Mouse (Mus musculus): ENCODE data around the gene Gpr62. TPM values are rescaled to one million over a fixed set of nuclear protein-coding genes. Genes with fewer than 3 reads are reported as not detected.

Gene Gpr62
- total and polyA plus RNA-seq, 3 experiments: 0.04 to 0.11 TPM; not detected in 1

- DNase-seq (ENCODE audit: extremely low read depth): no peak
- Histone ChIP-seq H3K4me3 (replicated peaks in 1 of 3; ENCODE audit: low read depth in 2 of 3, low read length in 2 of 3, poor library complexity in 1 of 3) (no peak overlapping the region), H3K9me3 (replicated peaks; ENCODE audit: low read length) (no peaks in the 10 kb centered on the region), H3K36me3 (replicated peaks in 1 of 2; ENCODE audit: control insufficient read depth in 1 of 2, insufficient read depth in 1 of 2, low read length in 1 of 2) (peaks cover 59 to 77% of the 10 kb centered on the region in 2 experiments), H3K27me3 (replicated peaks) (no peaks in the 10 kb centered on the region), H3K4me1 (ENCODE audit: control insufficient read depth in 1 of 2, insufficient read depth in 2 of 2) (peaks cover 6 to 31% of the 10 kb centered on the region in 2 experiments; a peak in 3 of 4 replicates), H3K79me2 (replicated peaks; ENCODE audit: control insufficient read depth, extremely low read depth, insufficient read depth, poor library complexity, severe bottlenecking) (peaks cover 16% of the 10 kb centered on the region), H3K27ac (ENCODE audit: insufficient read depth, low read depth) (no peak overlapping the region), H3K4me2 (ENCODE audit: insufficient read depth, low read depth, poor library complexity, severe bottlenecking) (no peak overlapping the region), H3K9ac (ENCODE audit: insufficient read depth, low read depth) (no peak overlapping the region)
- in situ Hi-C loops (cut with MboI; ENCODE audit: low pct_ligation_motif_present, low pct_unique_long_range_greater_than_20kb, low sequenced_read_pairs): no loop called here
- TF ChIP-seq SMC3 (IDR thresholded peaks at IDR 0.05; ENCODE audit: low read depth, low read length): no peak
- TF ChIP-seq HCFC1 (IDR thresholded peaks at IDR 0.05; ENCODE audit: low read depth, low read length): no peak
- no peak for TF ChIP-seq PAX5 (IDR thresholded peaks at IDR 0.05; ENCODE audit: low read length)
- no peak for TF ChIP-seq USF2 (conservative IDR thresholded peaks at IDR 0.05; ENCODE audit: low read depth, low read length)
- no peak for TF ChIP-seq CHD1 (IDR thresholded peaks at IDR 0.05; ENCODE audit: low read depth, low read length)
- TF ChIP-seq GABPA (IDR thresholded peaks at IDR 0.05; ENCODE audit: insufficient replicate concordance, low read depth, low read length): no peak
- no peak for TF ChIP-seq TCF12 (IDR thresholded peaks at IDR 0.05; ENCODE audit: low read depth, low read length)
- no peak for TF ChIP-seq JUND (conservative IDR thresholded peaks at IDR 0.05; ENCODE audit: low read depth, low read length)
- no peak for TF ChIP-seq ETS1 (conservative IDR thresholded peaks at IDR 0.05; ENCODE audit: low read depth, low read length)
- no peak for TF ChIP-seq MXI1 (IDR thresholded peaks at IDR 0.05; ENCODE audit: low read depth, low read length)
- TF ChIP-seq ZC3H11A (IDR thresholded peaks at IDR 0.05; ENCODE audit: low read depth, low read length): no peak
- no peak for TF ChIP-seq IRF4 (IDR thresholded peaks at IDR 0.05; ENCODE audit: low read depth, low read length)
- TF ChIP-seq CTCF (conservative IDR thresholded peaks at IDR 0.05 in 1 of 2, IDR thresholded peaks at IDR 0.05 in 1 of 2; ENCODE audit: low read depth in 2 of 2, low read length in 2 of 2): no peak
- TF ChIP-seq KAT2A (IDR thresholded peaks at IDR 0.05; ENCODE audit: insufficient replicate concordance, low read length): no peak
- TF ChIP-seq ZKSCAN1 (IDR thresholded peaks at IDR 0.05; ENCODE audit: borderline replicate concordance, low read depth, low read length): no peak
- TF ChIP-seq ZNF384 (IDR thresholded peaks at IDR 0.05; ENCODE audit: low read depth, low read length): no peak
- no peak for TF ChIP-seq POLR2A (IDR thresholded peaks at IDR 0.05; ENCODE audit: low read depth, low read length)
- no peak for TF ChIP-seq TBP (conservative IDR thresholded peaks at IDR 0.05; ENCODE audit: low read depth, low read length)
- dilution Hi-C loops (cut with MboI; ENCODE audit: extremely low pct_ligation_motif_present, extremely low pct_unique_long_range_greater_than_20kb, low sequenced_read_pairs): no loop called here
Measured at GRCm38 (mm10) chr9:106483136-106483535, 17.4 kb upstream of the Gpr62 start.

- Histone ChIP-seq H3K4me1 (ENCODE audit: control insufficient read depth in 1 of 2, insufficient read depth in 2 of 2) (peaks cover 6 to 33% of the 10 kb centered on the region in 2 experiments; a peak in 3 of 4 replicates), H3K27ac (ENCODE audit: insufficient read depth, low read depth) (no peak overlapping the region), H3K79me2 (replicated peaks; ENCODE audit: control insufficient read depth, extremely low read depth, insufficient read depth, poor library complexity, severe bottlenecking) (peaks cover 21% of the 10 kb centered on the region), H3K4me3 (replicated peaks in 1 of 3; ENCODE audit: low read depth in 2 of 3, low read length in 2 of 3, poor library complexity in 1 of 3) (no peak overlapping the region), H3K4me2 (ENCODE audit: insufficient read depth, low read depth, poor library complexity, severe bottlenecking) (no peak overlapping the region), H3K9ac (ENCODE audit: insufficient read depth, low read depth) (no peak overlapping the region), H3K27me3 (replicated peaks) (no peaks in the 10 kb centered on the region), H3K9me3 (replicated peaks; ENCODE audit: low read length) (no peaks in the 10 kb centered on the region), H3K36me3 (replicated peaks in 1 of 2; ENCODE audit: control insufficient read depth in 1 of 2, insufficient read depth in 1 of 2, low read length in 1 of 2) (peaks cover 59 to 77% of the 10 kb centered on the region in 2 experiments)
- dilution Hi-C loops (cut with MboI; ENCODE audit: extremely low pct_ligation_motif_present, extremely low pct_unique_long_range_greater_than_20kb, low sequenced_read_pairs) (no loop called here), in situ Hi-C loops (cut with MboI; ENCODE audit: low pct_ligation_motif_present, low pct_unique_long_range_greater_than_20kb, low sequenced_read_pairs) (no loop called here)
- no peak for DNase-seq (ENCODE audit: extremely low read depth)
- TF ChIP-seq TCF12 (IDR thresholded peaks at IDR 0.05; ENCODE audit: low read depth, low read length) (no peak), MAZ (IDR thresholded peaks at IDR 0.05; ENCODE audit: low read depth, low read length) (no peak), GABPA (IDR thresholded peaks at IDR 0.05; ENCODE audit: insufficient replicate concordance, low read depth, low read length) (no peak), NRF1 (IDR thresholded peaks at IDR 0.05; ENCODE audit: low read depth, low read length) (no peak), CHD1 (IDR thresholded peaks at IDR 0.05; ENCODE audit: low read depth, low read length) (no peak), USF1 (IDR thresholded peaks at IDR 0.05; ENCODE audit: low read depth, low read length) (no peak), E2F4 (IDR thresholded peaks at IDR 0.05; ENCODE audit: insufficient replicate concordance, low read depth, low read length) (no peak), JUND (conservative IDR thresholded peaks at IDR 0.05; ENCODE audit: low read depth, low read length) (no peak), MAFK (IDR thresholded peaks at IDR 0.05; ENCODE audit: insufficient replicate concordance, low read length) (no peak), ETS1 (conservative IDR thresholded peaks at IDR 0.05; ENCODE audit: low read depth, low read length) (no peak), KAT2A (IDR thresholded peaks at IDR 0.05; ENCODE audit: insufficient replicate concordance, low read length) (no peak), MEF2A (IDR thresholded peaks at IDR 0.05; ENCODE audit: borderline replicate concordance, low read depth, low read length) (no peak), TBP (conservative IDR thresholded peaks at IDR 0.05; ENCODE audit: low read depth, low read length) (no peak), SIN3A (IDR thresholded peaks at IDR 0.05; ENCODE audit: low read length) (no peak)
Measured at GRCm38 (mm10) chr9:106482578-106483115, 16.9 kb upstream of the Gpr62 start.

Measured in CH12.LX (cell line).